Mouse (Mus musculus) liver, embryonic 14.5 days (tissue): ENCODE measurements around the gene Stx1a. TPM values are rescaled to one million over a fixed set of nuclear protein-coding genes. Genes with fewer than 3 reads are reported as not detected.

Experiments
- ATAC-seq: fragments of 200-750 bp; cut with Nextera tagmentation; 2 replicates; pipeline ENCODE4 v1.8.0; 2017; ENCODE audit warnings: moderate number of reproducible peaks, mild to moderate bottlenecking, moderate library complexity; ENCODE audit not compliant: insufficient read depth
- DNase-seq, 3 experiments: peaks; one replicate each; pipeline ENCODE4 v3.0.0-alpha.2; 2012 to 2013; ENCODE audit warnings: low read depth in 3 of 3, low spot score in 3 of 3
- H3K27ac ChIP-seq: fragments of 300-500 bp; sonication (generic); 2 replicates; pipeline ENCODE4 v1.5.1; 2014; ENCODE audit warnings: moderate library complexity, mild to moderate bottlenecking, control low read depth, inconsistent platforms
- H3K27me3 ChIP-seq: fragments of 300-500 bp; sonication (generic); 2 replicates; pipeline ENCODE4 v1.6.1; 2014; ENCODE audit warnings: mild to moderate bottlenecking, low read length, moderate library complexity; ENCODE audit not compliant: control insufficient read depth, insufficient read depth
- H3K36me3 ChIP-seq: fragments of 300-500 bp; sonication (generic); replicated peaks from 2 replicates; pipeline ENCODE4 v1.6.1; 2014; ENCODE audit warnings: low read depth; ENCODE audit not compliant: control insufficient read depth, insufficient read depth
- H3K4me1 ChIP-seq, 2 experiments: fragments of 200-500 bp in 1 of 2; fragments of 300-500 bp in 1 of 2; sonication (generic) in 1 of 2; replicated peaks; 2 replicates each; pipeline ENCODE4 v1.6.1; 2012 to 2014; ENCODE audit warnings: antibody characterized with exemption in 1 of 2, inconsistent platforms in 1 of 2, low read length in 1 of 2; ENCODE audit not compliant: control insufficient read depth in 2 of 2, insufficient read depth in 2 of 2
- H3K4me2 ChIP-seq: fragments of 300-500 bp; sonication (generic); 2 replicates; pipeline ENCODE4 v1.6.1; 2014; ENCODE audit warnings: low read depth, mild to moderate bottlenecking, control low read depth, moderate library complexity
- H3K4me3 ChIP-seq, 2 experiments: fragments of 200-500 bp in 1 of 2; fragments of 300-500 bp in 1 of 2; sonication (generic) in 1 of 2; 2 replicates each; pipeline ENCODE4 v1.5.1; 2012 to 2014; ENCODE audit warnings: low read depth in 2 of 2, low read length in 2 of 2, mild to moderate bottlenecking in 2 of 2, control low read depth in 1 of 2, inconsistent platforms in 1 of 2, moderate library complexity in 1 of 2; ENCODE audit not compliant: insufficient read depth in 1 of 2
- H3K9ac ChIP-seq: fragments of 300-500 bp; sonication (generic); replicated peaks from 2 replicates; pipeline ENCODE4 v1.6.1; 2014; ENCODE audit warnings: mild to moderate bottlenecking, control low read depth, moderate library complexity
- H3K9me3 ChIP-seq: fragments of 300-500 bp; sonication (generic); 2 replicates; pipeline ENCODE4 v1.6.1; 2016; ENCODE audit warnings: low read length, mixed read lengths; ENCODE audit not compliant: control insufficient read depth
- CTCF ChIP-seq: IDR thresholded peaks from 2 replicates; pipeline ENCODE4 v1.5.1; 2016; ENCODE audit warnings: antibody characterized with exemption, low read depth, control low read depth
- EP300 ChIP-seq: IDR thresholded peaks from 2 replicates; pipeline ENCODE4 v1.6.1; 2016; ENCODE audit warnings: antibody characterized with exemption, low read depth
- WGBS: fragments of 180-500 bp; shearing (Covaris S2); extraction: QIAGEN DNeasy Blood & Tissue Kit; methylation state at CpG from one replicate; pipeline ENCODE4 v1.1.7; 2014; ENCODE audit not compliant: insufficient replicate concordance; 5-methylcytosine and 5-hydroxymethylcytosine counted together
- polyA plus RNA-seq, 2 experiments: library from polyadenylated mRNA; depleted of rRNA in 1 of 2; stranded (reverse) in 1 of 2; unstranded in 1 of 2; fragments of >200 nt; fragmentation: Nextera tagmentation in 1 of 2; extraction: Ambion mirVana in 1 of 2; gene quantifications; 2 replicates each; pipeline versions ENCODE4 v1.2.1 to v1.2.3; 2012 to 2014

Gene Stx1a
- polyA plus RNA-seq, 2 experiments = 0.72 to 2.3 TPM

DNA sequence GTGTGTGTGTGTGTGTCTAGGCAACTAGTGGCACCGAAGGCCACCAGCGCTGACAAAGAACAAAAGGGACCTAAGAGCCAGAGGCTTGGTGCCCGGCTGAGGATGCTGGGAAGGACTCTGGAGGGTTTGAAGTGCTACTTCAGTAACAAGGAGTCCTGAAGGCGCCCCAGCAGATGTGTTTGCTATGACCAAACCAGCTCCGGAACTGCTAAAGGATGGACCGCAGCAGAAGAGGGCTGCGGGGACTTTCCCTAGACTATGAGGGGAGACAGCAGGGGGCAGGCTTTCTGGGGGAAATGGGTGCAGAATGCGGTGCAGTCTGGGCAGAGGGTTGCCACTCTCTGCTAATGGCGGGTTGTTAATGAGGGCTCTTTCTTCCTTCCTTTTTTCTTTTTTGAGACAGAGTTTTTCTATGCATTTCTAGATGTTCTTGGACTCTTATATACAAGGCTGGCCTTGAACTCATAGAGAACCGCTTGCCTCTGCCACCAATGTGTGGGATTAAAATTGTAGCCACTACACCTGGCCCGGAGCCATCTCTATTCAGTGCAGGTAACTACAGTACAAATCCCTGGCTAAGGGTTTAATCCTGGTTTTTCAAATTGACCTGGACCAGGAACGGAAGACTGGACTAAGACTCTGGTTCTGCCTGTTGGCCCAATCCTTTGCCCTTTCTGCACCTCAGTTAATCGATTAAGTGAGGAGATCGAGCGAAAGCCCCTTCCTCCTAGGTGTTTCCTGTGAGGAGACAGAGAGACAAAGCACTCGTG is 15.3 kb upstream of the Stx1a start:
- H3K27me3 ChIP-seq = no peaks in the 10 kb centered on the region
- H3K4me2 ChIP-seq = peak overlapping the region; percentile 96
- H3K27ac ChIP-seq = peak overlapping the region; percentile 84
- peak overlapping the region; percentile 82 for H3K9ac ChIP-seq
- no peak for DNase-seq
- H3K4me1 ChIP-seq = peaks cover 8 to 15% of the 10 kb centered on the region in 2 experiments
- WGBS = 32% methylated on average over 16 of the region's 16 CpGs
- ATAC-seq = no peak
- no peaks in the 10 kb centered on the region for H3K9me3 ChIP-seq
- H3K36me3 ChIP-seq = no peaks in the 10 kb centered on the region
- peak overlapping the region; percentile 65 for H3K4me3 ChIP-seq
- TF ChIP-seq CTCF (peak; percentile 48), EP300 (no peak)

DNA sequence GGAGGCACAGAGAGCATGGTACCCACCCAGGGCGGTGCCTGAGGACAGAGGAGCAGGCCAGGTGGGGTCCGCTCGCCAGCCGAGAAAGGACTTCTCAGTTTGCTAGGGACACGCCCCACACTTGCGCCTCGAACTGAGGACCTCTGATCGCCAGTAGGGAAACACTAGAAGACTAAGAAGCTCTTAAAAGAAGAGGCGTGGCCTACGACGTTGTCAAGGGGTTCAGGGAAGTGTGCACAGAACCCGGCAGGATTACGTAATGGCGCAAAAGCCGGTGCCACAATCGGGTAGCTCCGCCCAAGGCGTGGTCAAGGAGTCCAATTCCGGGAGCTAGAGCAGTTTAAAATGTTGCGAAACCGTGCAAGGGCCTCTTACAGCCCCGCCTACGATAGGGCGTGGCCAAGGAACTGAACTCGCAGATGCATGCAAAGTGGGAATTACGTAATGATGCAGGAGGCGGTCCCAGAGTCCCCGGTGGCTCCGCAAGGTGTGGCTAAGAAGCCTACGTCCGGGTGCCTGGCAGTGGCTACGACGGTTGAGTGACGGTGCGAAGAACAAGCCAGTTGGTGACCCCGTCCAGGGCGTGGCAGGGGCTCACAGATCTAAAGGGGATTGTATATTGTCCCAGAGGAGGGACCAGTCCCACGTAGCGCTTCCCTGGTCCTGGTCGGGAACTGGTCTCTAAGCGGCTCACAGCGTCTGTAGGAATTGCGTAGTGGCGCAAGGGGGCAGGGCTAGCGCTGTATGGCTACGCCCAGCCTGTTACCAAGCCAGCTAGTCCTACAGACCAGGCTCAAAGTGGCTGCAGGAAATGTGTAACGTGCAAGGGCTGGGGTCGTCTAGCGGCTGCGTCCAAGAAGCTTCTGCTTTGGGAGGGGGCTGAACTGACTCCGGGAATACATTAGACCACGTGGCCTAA is 14.4 kb upstream of the Stx1a start, which contains the start of gene Abhd11:
Gene Abhd11 (plus strand): TSS at position 482 of the 919 bp plus-strand sequence.
- WGBS = under 1% methylated on average over 52 of the region's 52 CpGs
- Histone ChIP-seq H3K4me1 (peaks cover 8 to 16% of the 10 kb centered on the region in 2 experiments), H3K4me2 (peak within 1 kb of the TSS; percentile 96), H3K27me3 (no peaks in the 10 kb centered on the region), H3K4me3 (peak within 1 kb of the TSS; percentile 65 to 72), H3K9me3 (no peaks in the 10 kb centered on the region), H3K27ac (peak within 1 kb of the TSS; percentile 86), H3K9ac (peak within 1 kb of the TSS; percentile 82), H3K36me3 (no peaks in the 10 kb centered on the region)
- peak; percentile 100 for DNase-seq
- no peak for TF ChIP-seq EP300
- peak; percentile 42; the same call in 1 of the 2 replicates for TF ChIP-seq CTCF
- ATAC-seq = peak; percentile 85

DNA sequence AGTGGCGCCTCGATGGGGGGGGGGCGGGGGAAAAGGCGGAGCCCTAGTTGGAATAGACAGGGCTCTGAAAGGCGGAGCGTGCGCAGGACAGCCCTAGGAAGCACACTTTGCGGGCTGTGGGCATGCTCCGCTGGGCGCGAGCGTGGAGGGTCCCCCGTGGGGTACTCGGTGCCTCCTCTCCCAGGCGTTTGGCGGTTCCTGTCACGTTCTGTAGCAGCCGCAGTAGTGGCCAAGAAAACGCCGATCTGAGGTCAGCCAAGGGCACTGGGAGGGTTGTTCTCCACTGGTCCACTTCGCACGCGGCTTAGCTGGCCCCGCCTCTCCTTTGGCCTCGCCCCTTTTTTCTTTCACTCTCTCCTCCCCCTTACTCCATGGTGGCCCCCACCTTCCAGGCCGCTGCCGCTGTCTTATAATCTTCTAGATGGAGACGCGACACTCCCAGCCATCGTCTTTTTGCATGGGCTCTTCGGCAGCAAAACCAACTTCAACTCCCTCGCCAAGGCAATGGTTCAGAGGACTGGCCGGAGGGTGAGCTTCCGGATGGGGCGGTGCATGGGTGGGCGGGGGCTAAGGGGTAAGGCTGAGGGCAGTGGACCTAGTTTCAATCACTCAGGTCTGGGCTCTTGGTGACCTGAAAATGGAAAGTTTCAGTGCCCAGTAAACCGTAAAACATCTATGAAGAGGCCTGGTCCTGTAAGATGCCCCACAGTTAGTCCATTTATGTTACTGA is 13.5 kb upstream of the Stx1a start:
- under 1% methylated on average over 34 of the region's 37 CpGs for WGBS
- H3K4me1 ChIP-seq = peaks cover 8 to 16% of the 10 kb centered on the region in 2 experiments
- DNase-seq = peak; percentile 70 to 85 (median 71)

DNA sequence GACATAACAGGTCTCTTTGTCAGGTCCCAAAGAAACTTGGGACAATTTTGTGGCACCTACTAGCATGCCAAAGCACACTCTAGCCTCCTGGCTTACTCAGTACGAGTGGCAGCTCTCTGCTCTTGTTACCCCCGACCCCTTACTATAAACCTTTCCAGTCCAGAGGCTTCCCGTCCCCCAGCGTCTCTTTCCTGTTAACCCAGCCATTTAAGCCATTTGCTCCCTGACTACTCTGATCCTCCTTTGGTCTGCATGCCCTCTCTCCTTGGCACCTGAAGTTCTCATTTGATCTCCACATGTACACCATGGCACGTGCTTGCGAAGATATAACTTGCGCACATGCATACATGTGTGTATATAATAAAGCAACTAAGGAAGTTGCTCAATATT is 13.0 kb upstream of the Stx1a start:
- WGBS = 45% methylated on average over 7 of the region's 7 CpGs
- TF ChIP-seq EP300 = no peak
- no peak for TF ChIP-seq CTCF
- H3K4me2 ChIP-seq = peak overlapping the region; percentile 96
- no peaks in the 10 kb centered on the region for H3K36me3 ChIP-seq
- H3K4me1 ChIP-seq = peaks cover 8 to 16% of the 10 kb centered on the region in 2 experiments
- no peaks in the 10 kb centered on the region for H3K27me3 ChIP-seq
- ATAC-seq (no peak), DNase-seq (no peak)
- no peaks in the 10 kb centered on the region for H3K9me3 ChIP-seq
- H3K9ac ChIP-seq = peak overlapping the region; percentile 71
- H3K4me3 ChIP-seq = peak overlapping the region; percentile 65 to 72
- peak overlapping the region; percentile 86 for H3K27ac ChIP-seq

More for the DNA sequence above, 13.5 kb upstream of the Stx1a start:
- H3K27me3 ChIP-seq = no peaks in the 10 kb centered on the region
- no peak for TF ChIP-seq CTCF
- TF ChIP-seq EP300 = no peak
- H3K4me3 ChIP-seq = peak overlapping the region; percentile 65 to 72
- H3K27ac ChIP-seq = peak overlapping the region; percentile 86
- peak overlapping the region; percentile 96 for H3K4me2 ChIP-seq
- H3K9me3 ChIP-seq = no peaks in the 10 kb centered on the region
- H3K36me3 ChIP-seq = no peaks in the 10 kb centered on the region
- H3K9ac ChIP-seq = peak overlapping the region; percentile 71
- ATAC-seq = peak; percentile 69
